Mouse (Mus musculus): ENCODE data around the gene Plekhh3. TPM values are rescaled to one million over a fixed set of nuclear protein-coding genes. Genes with fewer than 3 reads are reported as not detected.
"Not testable (repeated sequence)": the region's sequence is repeated elsewhere in the genome, so short reads cannot be mapped to it uniquely, and the experiment has no call there.

Plekhh3 gene
- total RNA-seq, 2 experiments from 2014 or later = 20.7 to 35.3 TPM

DNA sequence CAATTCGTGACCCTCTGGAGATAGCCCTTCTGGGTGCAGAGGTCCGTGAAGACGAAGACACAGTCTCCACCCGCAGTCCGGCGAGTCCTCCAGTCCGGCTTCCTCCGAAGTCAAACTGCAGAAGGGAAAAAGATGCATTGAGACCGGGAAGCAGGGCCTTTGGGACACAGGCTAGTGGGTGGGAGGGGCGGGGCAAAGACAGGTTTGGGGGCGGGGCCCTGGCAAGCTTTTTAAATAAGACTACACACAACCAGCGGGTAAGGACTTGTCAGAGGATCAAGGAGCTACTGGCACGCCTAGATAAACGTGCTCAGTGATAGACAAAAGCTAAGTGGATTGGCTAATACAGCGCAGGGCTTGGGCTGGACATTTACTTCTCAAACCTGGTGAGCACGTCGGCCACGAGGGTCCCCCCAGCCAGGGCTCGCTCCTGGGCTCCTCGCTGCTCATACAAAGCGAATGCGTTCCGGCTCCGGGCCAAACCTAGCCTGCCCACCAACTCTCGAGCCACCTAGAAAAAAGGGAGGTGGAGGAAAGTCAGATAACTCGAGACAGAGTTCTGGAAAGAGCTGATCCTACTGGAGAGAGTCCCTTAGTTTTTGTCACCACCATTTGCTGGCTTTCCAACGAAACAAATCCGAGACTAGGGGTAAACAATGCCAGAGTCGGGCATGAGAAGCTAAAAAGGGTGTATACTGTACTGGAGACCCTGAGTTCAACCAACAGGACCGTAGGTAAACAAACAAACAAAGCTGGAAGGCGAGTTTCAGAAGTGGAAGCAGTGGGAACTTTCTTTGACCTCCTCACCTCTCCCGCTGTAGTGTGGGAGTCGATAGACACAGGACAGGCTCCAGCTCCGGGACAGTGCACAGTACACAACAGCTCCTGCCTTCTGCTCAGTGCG is 6.2 kb downstream of the Plekhh3 start:
- intact Hi-C loops (cut with DNase I) = no loop called here
- Histone ChIP-seq H3K4me3 (no peak overlapping the region), H3K27ac (peak overlapping the region; percentile 86)
- no peak for DNase-seq
- no peak for TF ChIP-seq CTCF (IDR thresholded peaks at IDR 0.05)

DNA sequence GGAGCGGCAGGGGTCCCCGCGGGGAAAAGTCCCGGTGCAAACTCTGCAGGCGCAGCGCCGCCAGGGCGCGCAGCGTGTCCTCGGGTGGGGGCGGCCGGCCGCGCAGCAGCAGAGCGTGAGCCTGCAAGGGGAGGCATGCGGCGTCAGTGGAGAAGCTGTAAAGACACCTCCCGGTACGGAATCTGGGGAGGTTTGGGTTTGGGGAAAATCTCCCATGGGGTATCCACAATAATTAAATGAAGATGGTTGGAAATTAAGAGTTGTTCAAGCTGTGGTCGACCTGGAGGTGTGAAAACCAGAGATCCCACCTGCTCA is 6.8 kb downstream of the Plekhh3 start:
- peak overlapping the region; percentile 86 for H3K27ac ChIP-seq
- H3K4me3 ChIP-seq = no peak overlapping the region; the same call in 1 of the 2 replicates
- intact Hi-C loops (cut with DNase I) = no loop called here
- DNase-seq = no peak
- TF ChIP-seq CTCF (IDR thresholded peaks at IDR 0.05) = no peak

DNA sequence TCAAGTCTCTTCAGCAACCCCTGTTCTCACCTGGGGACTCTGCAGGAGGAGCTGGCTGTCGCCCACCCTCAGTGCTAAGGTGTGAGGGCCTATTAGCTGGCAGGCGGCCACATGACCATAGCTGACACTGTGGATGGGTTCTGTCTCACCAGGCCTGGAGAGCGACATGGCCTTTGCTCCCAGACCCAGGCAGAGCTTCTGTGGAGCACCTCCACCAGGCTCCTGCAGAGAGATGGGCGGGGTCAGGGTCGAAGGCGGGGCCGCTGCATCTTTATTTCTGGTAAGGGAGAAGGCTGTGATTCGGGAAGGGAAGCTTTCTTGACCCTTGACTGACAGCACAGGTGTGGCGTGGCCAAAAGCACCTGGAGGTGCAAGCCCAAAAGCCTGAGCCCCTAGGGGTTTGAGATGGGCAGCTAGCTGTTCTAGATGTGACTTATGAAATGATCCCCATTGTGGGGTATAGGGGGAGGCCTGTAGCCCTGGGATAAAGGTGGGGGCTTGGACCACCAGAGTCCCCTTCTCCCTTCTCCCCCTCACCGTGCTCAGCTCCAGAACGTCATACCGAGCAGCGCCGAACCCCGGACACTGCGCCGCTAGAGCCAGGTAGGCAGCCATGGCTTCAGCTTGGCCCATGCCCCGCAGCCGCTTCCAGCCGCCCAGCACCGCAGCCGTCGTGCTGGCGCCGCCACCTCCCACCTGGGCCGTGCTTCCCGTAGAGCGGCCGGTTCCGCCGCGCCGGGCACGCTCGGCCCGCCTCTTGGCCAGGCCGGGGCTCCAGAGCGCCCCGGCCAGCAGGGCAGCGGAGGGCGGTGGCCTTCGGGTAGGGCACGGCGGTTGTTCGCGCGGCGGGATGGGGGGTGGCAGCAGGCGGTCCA is 7.4 kb downstream of the Plekhh3 start:
- peak overlapping the region; percentile 86 for H3K27ac ChIP-seq
- intact Hi-C loops (cut with DNase I) = no loop called here
- peak; percentile 57 for DNase-seq
- TF ChIP-seq CTCF (IDR thresholded peaks at IDR 0.05) = no peak
- H3K4me3 ChIP-seq = peak overlapping the region; percentile 28

- peak overlapping the region; percentile 86 for H3K27ac ChIP-seq
- TF ChIP-seq CTCF (IDR thresholded peaks at IDR 0.05) = no peak
- H3K4me3 ChIP-seq = peak overlapping the region; percentile 48
- intact Hi-C loops (cut with DNase I) = no loop called here
- DNase-seq = peak; percentile 94
Observed at GRCm38 (mm10) chr11:101162772-101163171, 8.4 kb downstream of the Plekhh3 start.

DNA sequence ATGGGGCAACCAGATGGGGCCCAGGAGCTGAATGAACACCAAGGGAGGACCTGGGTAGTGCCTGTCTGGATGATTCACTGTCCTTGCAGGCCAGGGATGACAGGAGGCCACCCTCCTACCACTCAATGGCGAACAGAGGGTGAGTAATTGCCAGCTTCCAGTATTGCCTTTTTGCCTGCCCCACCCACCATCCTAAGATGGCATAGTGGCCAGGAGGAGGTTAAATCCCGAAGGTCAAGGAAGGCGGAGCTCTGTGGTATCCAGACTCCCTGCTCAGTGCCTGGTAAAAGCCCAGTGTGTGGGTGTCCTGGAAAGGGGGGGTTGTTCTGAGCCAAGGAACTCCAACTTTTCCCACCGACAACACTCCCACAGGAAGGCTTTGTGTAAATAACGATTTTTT is 8.8 kb downstream of the Plekhh3 start:
- DNase-seq = no peak
- intact Hi-C loops (cut with DNase I) = no loop called here
- peak overlapping the region; percentile 48 for H3K4me3 ChIP-seq
- TF ChIP-seq CTCF (IDR thresholded peaks at IDR 0.05) = no peak
- peak overlapping the region; percentile 86 for H3K27ac ChIP-seq

- peak overlapping the region; percentile 86 for H3K27ac ChIP-seq
- TF ChIP-seq CTCF (IDR thresholded peaks at IDR 0.05) = no peak
Observed at GRCm38 (mm10) chr11:101161551-101161950, 9.6 kb downstream of the Plekhh3 start.

DNA sequence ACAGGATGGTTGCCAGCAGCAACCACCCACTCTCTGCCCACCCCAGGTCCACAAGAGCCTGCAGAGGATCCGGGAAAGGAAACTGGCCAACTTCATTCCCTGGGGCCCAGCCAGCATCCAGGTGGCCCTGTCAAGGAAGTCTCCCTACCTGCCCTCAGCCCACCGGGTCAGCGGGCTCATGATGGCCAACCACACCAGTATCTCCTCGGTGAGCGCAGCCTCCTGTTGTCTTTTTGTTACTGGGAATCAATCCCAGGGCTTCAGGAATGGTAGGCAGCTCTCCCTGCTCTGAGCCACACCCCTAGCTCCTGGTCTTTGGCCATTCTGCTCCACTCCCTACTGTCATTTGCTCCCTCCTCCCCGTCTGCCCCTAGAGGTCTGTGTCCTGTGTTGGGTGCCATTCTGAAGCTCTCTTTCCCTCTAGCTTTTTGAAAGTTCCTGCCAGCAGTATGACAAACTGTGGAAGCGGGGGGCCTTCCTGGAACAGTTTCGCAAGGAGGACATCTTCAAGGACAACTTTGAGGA is 10.1 kb downstream of the Plekhh3 start:
- intact Hi-C loops (cut with DNase I); DNase-seq; H3K4me3 ChIP-seq; H3K27ac ChIP-seq: not testable (repeated sequence)

More at GRCm38 (mm10) chr11:101161551-101161950, 9.6 kb downstream of the Plekhh3 start:
- DNase-seq = no peak
- peak overlapping the region; percentile 48; the same call in 1 of the 2 replicates for H3K4me3 ChIP-seq
- intact Hi-C loops (cut with DNase I) = no loop called here

- intact Hi-C loops (cut with DNase I); H3K27ac ChIP-seq; DNase-seq; H3K4me3 ChIP-seq: not testable (repeated sequence)
Observed at GRCm38 (mm10) chr11:101160151-101160550, 11.0 kb downstream of the Plekhh3 start.

- peak within 1 kb of the TSS; percentile 72 for H3K4me3 ChIP-seq
- intact Hi-C loops (cut with DNase I) = no loop called here
- peak; percentile 73 for DNase-seq
- H3K27ac ChIP-seq = peak within 1 kb of the TSS; percentile 74
- TF ChIP-seq CTCF (IDR thresholded peaks at IDR 0.05) = no peak
Observed at GRCm38 (mm10) chr11:101155728-101156371, 15.3 kb downstream of the Plekhh3 start, which contains the start of gene Tubg2. Gene Tubg2, plus strand, starts transcription at chr11:101155907.

GRCm38 (mm10) chr11:101155151-101155550 is 16.0 kb downstream of the Plekhh3 start:
- no peak for DNase-seq
- no peak for TF ChIP-seq CTCF (IDR thresholded peaks at IDR 0.05)
- no peak overlapping the region for H3K27ac ChIP-seq
- H3K4me3 ChIP-seq = no peak overlapping the region
- intact Hi-C loops (cut with DNase I) = no loop called here

- no peak for TF ChIP-seq CTCF (IDR thresholded peaks at IDR 0.05)
- Histone ChIP-seq H3K4me3 (no peak overlapping the region), H3K27ac (no peak overlapping the region)
- intact Hi-C loops (cut with DNase I) = no loop called here
- DNase-seq = no peak
Observed at GRCm38 (mm10) chr11:101154648-101155047, 16.5 kb downstream of the Plekhh3 start.

DNA sequence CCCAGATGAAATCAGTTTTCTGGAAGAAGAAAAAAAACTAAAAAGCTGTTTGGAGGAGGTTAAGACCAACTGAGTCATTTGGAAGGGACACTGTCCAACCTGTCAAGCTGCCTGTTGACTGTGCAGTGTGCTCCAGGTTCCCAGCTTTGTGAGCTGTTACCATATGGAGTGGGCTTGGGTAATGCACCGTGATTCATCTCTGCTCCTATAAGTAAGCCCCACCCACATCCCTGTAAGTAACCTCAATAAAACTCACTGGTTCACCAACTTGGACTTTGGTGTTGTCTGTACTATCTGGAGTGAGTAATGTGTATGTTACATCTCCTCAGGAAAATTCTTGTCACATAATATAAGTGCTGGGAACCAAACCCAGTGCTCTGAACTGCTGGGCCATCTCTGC is 18.3 kb downstream of the Plekhh3 start:
- intact Hi-C loops (cut with DNase I) = no loop called here
- Histone ChIP-seq H3K4me3 (no peak overlapping the region), H3K27ac (no peak overlapping the region)
- TF ChIP-seq CTCF (IDR thresholded peaks at IDR 0.05) = no peak
- DNase-seq = no peak

Measured in gastrocnemius, adult 2 months (tissue).